Mouse (Mus musculus) B cell, adult 62 days (primary cell): Measurements from ENCODE around the gene Slc25a45. TPM values are rescaled to one million over a fixed set of nuclear protein-coding genes. Genes with fewer than 3 reads are reported as not detected.

Experiments
- total RNA-seq: library from RNA; stranded (reverse); gene quantifications from 4 replicates; pipeline ENCODE4 v1.2.4, GENCODE M21; 2023

Gene Slc25a45
- 17.1 to 24.8 TPM (median 22.9 TPM) in 4 replicates for total RNA-seq

DNA sequence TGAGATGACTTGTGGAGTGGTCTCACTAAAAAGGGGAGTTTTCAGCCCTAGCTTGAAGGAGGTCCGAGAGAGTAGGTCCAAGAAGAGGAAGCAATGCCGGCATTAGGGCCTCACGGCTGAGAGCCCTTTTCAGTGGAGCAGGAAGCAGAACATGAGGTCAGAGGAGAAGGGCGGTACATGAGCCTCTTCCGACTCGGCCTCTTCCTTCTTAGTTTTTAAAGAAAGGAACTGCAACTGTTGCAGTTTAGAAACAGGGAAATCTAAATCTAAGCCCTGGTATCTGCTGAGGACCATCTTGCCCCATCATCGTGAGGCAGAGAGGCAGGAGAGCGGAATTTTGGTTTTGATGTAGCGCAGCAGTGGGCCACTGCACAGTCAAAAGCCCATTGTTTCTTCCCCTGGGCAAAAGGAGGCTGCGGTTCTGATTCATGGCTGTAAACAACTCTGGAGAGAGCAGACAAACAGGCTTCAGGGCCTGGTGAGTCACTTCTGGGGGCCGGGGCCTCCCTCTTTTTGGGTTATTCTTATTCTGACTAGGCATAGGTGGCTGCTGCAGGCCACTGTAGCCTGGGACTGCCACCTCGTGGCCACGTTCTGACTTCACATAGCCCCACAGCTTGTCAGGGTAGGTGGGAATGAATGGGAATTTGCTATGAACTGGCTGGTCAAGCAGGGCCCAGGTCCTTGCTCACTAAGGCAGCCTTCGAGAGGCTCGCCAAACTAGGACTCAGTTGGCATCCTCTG is at the start of gene Slc25a45:
Gene Slc25a45 (plus strand): TSS at position 191 of the 744 bp plus-strand sequence.

DNA sequence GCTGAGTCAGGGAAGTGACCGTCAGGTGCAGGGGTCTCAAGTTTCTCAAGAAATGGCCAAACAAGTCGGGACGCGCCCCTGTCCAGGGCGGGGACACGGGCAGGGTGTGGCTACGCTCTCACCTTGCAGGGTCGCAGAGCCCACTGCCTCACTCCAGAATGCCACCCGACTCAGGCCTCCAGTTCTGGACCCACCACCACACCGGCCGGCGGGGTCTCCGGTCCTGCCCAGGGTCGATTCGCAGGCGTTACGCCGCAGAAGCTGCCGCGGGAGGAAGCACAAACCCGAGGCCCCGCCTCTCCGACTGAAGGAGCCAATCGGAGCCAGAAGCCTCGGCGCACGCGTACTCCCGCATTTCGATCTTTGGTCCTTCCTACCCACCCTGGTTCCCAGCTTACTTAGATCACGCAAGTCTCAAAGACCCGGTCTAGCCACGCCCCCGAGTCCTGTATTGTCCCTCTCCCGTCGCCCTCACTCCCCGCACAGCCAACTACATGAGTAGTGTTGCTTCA is 2.6 kb upstream of the Slc25a45 start, which contains the start of gene Frmd8:
Gene Frmd8 (minus strand): TSS at position 306 of the 512 bp plus-strand sequence.

DNA sequence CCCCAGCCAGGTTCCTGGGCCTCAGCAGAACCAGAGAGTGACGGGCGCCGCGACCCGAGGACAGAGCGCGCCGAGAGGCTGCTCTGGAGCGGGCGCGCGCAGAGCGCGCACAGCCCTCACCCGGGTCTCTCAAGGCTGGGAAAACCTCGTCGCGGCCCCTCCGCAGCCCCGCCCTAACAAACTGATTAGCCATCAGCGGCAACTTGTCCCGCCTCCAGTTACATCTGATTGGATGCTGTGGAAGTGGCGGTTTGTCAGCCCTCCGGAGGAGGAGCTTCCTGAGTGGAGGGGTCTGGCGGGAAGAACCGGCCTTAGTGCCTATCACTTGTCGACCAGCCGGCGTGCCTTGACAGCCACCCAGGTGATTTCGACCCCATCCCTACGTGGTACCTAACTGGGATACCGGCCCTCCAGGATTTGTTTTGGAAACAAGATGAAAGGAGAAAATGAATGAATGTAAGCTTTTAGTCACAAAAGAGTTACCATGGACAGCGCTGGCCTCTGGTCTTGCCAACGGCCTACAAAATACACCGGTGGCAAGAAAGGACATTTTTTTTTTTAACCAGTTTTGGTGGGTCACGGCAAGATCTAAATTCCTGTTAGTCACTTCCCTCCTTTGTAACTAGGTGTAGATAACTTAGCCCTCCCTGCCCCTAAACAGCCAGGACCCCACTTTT is 16.5 kb downstream of the Slc25a45 start, which contains the start of gene Tigd3:
Gene Tigd3 (minus strand): TSS at position 148 of the 677 bp plus-strand sequence.

DNA sequence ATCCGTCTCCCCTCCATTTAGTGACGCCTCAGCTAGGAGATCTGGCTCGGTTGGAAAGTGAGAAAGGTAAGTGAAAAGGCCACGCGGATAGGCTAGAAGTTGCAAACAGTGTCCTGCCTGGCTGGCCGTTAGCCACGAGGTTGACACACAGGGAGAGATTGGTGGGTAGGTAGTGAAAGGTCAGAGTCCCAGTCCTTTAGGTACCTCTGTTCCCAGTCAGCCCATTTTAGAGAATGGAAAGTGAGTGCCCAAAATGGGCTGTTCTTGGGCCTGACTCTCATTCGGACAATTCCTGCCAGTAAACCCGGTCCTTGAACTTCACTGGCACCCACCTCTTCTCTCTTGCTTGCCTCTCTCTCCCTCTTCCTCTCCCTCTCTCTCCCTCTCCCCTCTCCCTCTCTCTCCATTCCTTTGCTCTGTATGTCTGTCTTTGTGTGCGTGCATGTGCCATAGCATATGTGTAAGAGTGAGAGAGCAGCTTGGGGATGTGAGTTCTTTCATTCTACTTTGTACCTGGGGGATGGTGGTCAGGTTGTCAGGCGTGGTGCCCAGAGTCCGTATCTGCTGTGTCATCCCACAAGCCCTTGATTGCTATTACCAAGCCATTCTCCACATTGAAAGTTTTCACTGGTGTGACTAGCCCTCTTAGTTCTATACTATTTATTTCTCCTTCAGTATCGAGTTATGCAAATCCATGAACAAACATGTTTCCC is 35.6 kb downstream of the Slc25a45 start, which contains the start of gene Dpf2:
Gene Dpf2 (minus strand): TSS at position 4 of the 713 bp plus-strand sequence.

DNA sequence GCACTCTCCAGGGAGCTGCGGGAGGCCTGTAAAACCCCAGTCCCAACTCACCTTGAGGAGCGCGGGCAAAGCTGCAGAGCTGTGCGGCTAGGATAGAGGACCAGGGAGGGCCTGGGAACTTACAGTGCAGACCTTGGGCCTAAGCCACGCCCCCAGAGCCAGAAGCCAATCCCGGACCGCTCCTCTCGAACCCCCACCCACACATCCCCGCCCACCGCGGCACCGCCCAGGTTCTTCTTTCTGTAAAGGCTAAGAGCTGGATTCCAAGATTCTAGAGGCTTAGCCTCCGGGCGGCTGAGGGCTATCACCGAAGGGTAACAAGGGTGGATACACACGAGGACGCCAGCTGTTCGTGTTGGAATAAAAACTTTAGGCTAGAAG is 47.1 kb downstream of the Slc25a45 start, which contains the start of gene Cdc42ep2:
Gene Cdc42ep2 (minus strand): TSS at position 104 of the 381 bp plus-strand sequence.

Other genes starting within 250 kb of the Slc25a45 start
- gene Rela, start 240.3 kb upstream of the Slc25a45 start, total RNA-seq = 140 to 161 TPM (median 148 TPM) in 4 replicates
- 565 to 597 TPM (median 588 TPM) in 4 replicates for gene Sipa1, start 214.1 kb upstream of the Slc25a45 start, total RNA-seq
- 55.2 to 63.2 TPM (median 57.8 TPM) in 4 replicates for gene Map3k11, start 189.1 kb upstream of the Slc25a45 start, total RNA-seq
- gene Pcnx3, start 188.9 kb upstream of the Slc25a45 start, total RNA-seq = 193 to 226 TPM (median 206 TPM) in 4 replicates
- gene Kcnk7, start 173.4 kb upstream of the Slc25a45 start, total RNA-seq = not detected in 4 replicates
- 50.4 to 54.6 TPM (median 51.6 TPM) in 4 replicates for gene Ehbp1l1, start 151.5 kb upstream of the Slc25a45 start, total RNA-seq
- gene Fam89b, start 148.2 kb upstream of the Slc25a45 start, total RNA-seq = 18.2 to 22.6 TPM (median 21.3 TPM) in 4 replicates
- not detected in 4 replicates for gene Ltbp3, start 136.9 kb upstream of the Slc25a45 start, total RNA-seq
- 78.0 to 85.4 TPM (median 79.7 TPM) in 4 replicates for gene Scyl1, start 106.4 kb upstream of the Slc25a45 start, total RNA-seq
- gene Frmd8, start 2.5 kb upstream of the Slc25a45 start, total RNA-seq = 33.0 to 43.6 TPM (median 39.5 TPM) in 4 replicates
- 1.8 to 2.4 TPM (median 2.4 TPM) in 4 replicates for gene Tigd3, start 16.3 kb downstream of the Slc25a45 start, total RNA-seq
- 146 to 167 TPM (median 148 TPM) in 4 replicates for gene Dpf2, start 35.2 kb downstream of the Slc25a45 start, total RNA-seq
- gene Cdc42ep2, start 47.0 kb downstream of the Slc25a45 start, total RNA-seq = 0.15 to 0.43 TPM (median 0.15 TPM) in 3 of 4 replicates, not detected in the other
- 70.0 to 82.8 TPM (median 72.2 TPM) in 4 replicates for gene Pola2, start 86.4 kb downstream of the Slc25a45 start, total RNA-seq
- not detected in 4 replicates for gene Slc22a20, start 108.3 kb downstream of the Slc25a45 start, total RNA-seq
- 72.1 to 103 TPM (median 80.6 TPM) in 4 replicates for gene Capn1, start 138.1 kb downstream of the Slc25a45 start, total RNA-seq
- gene Syvn1, start 168.8 kb downstream of the Slc25a45 start, total RNA-seq = 154 to 181 TPM (median 166 TPM) in 4 replicates
- gene Mrpl49, start 180.0 kb downstream of the Slc25a45 start, total RNA-seq = 15.2 to 17.2 TPM (median 15.8 TPM) in 4 replicates
- 3,352 to 3,577 TPM (median 3,439 TPM) in 4 replicates for gene Fau, start 180.0 kb downstream of the Slc25a45 start, total RNA-seq
- gene Znhit2, start 183.4 kb downstream of the Slc25a45 start, total RNA-seq = 10.8 to 13.2 TPM (median 12.5 TPM) in 4 replicates
- 9.1 to 13.6 TPM (median 10.5 TPM) in 4 replicates for gene Tm7sf2, start 190.6 kb downstream of the Slc25a45 start, total RNA-seq
- gene Vps51, start 199.4 kb downstream of the Slc25a45 start, total RNA-seq = 94.8 to 109 TPM (median 102 TPM) in 4 replicates
- not detected in 4 replicates for gene Tmem262, start 202.2 kb downstream of the Slc25a45 start, total RNA-seq
- gene Gm28374, start 204.4 kb downstream of the Slc25a45 start, total RNA-seq = not detected in 4 replicates
- gene Zfpl1, start 207.1 kb downstream of the Slc25a45 start, total RNA-seq = 50.9 to 56.9 TPM (median 54.3 TPM) in 4 replicates
- gene Cdca5, start 207.2 kb downstream of the Slc25a45 start, total RNA-seq = 1.4 to 2.8 TPM (median 1.8 TPM) in 4 replicates
- 0.81 TPM in 1 of 4 replicates, not detected in the others for gene AC131692.1, start 216.6 kb downstream of the Slc25a45 start, total RNA-seq
- not detected in 4 replicates for gene Naaladl1, start 228.0 kb downstream of the Slc25a45 start, total RNA-seq
- 6.4 to 8.9 TPM (median 8.8 TPM) in 4 replicates for gene Sac3d1, start 240.8 kb downstream of the Slc25a45 start, total RNA-seq